ENCODE assay signal across 8 mouse cellular contexts in the genomic region with DNA sequence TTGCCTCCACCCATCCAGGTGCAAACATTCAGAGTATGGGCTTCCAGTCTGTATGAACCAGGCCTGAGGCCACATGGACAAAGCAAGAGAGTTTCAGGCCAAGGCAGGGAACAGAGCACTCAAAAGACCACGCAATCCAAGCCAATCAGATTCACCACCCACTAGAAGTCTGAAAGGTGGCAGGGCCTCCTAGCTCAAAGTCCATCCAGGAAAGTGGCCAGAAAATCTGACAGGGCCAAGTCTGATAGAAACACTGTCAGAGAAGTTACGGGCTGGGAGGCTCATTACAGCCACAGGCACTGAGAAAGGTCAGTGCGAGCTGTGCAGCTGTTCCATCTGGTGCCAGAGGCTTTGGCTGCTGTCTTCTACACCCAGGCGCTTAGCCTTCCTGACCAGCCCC. TPM values are rescaled to one million over a fixed set of nuclear protein-coding genes. Genes with fewer than 3 reads are reported as not detected.
DNase-seq lines count a peak whose midpoint lies in the region; ATAC-seq and TF ChIP-seq lines count a peak whose summit lies in the region.

No protein-coding gene starts in this region.

- H3K9ac ChIP-seq in lung, embryonic 14.5 days: no peak overlapping the region
- H3K9ac ChIP-seq in lung, postnatal 0 days (replicated peaks; ENCODE audit: low read depth): no peak overlapping the region
- H3K9ac ChIP-seq in stomach, postnatal 0 days (ENCODE audit: low read length): peak overlapping the region; percentile 99

- 27% methylated on average over 4 of the region's 4 CpGs for WGBS in lung, embryonic 14.5 days
- WGBS in lung, adult 2 months: 27% methylated on average over 4 of the region's 4 CpGs
- 26% methylated on average over 4 of the region's 4 CpGs for WGBS in lung, postnatal 0 days
- 21% methylated on average over 4 of the region's 4 CpGs for WGBS in stomach, postnatal 0 days

- no peak for ATAC-seq in lung, embryonic 14.5 days (ENCODE audit: insufficient read depth)
- no peak for ATAC-seq in lung, postnatal 0 days
- peak; percentile 69 for ATAC-seq in stomach, postnatal 0 days (ENCODE audit: low FRiP score, low TSS enrichment)

- no peak for TF ChIP-seq CTCF in lung, embryonic 14.5 days (IDR thresholded peaks at IDR 0.05; ENCODE audit: low read depth)
- TF ChIP-seq CTCF in lung, adult 2 months (IDR thresholded peaks at IDR 0.05; ENCODE audit: insufficient read depth, low read length): no peak
- no peak for TF ChIP-seq CTCF in lung, postnatal 0 days (IDR thresholded peaks at IDR 0.05)
- no peak for TF ChIP-seq CTCF in stomach, postnatal 0 days (IDR thresholded peaks at IDR 0.05; ENCODE audit: low read depth)

- DNase-seq in lung, embryonic 14.5 days: no peak
- no peak for DNase-seq in lung, adult 2 months
- DNase-seq in adrenal gland, postnatal 25 days: peak; percentile 8
- DNase-seq in gastrocnemius, postnatal 25 days: peak; percentile 77
- DNase-seq in kidney, adult 11 months: peak; percentile 80
- peak; percentile 31 for DNase-seq in lung, postnatal 0 days (ENCODE audit: low spot score)
- DNase-seq in stomach, postnatal 0 days (ENCODE audit: low spot score): peak; percentile 71
- no peak for DNase-seq in cerebellum, adult 9-11 months

- no peaks in the 10 kb centered on the region for H3K9me3 ChIP-seq in lung, embryonic 14.5 days (ENCODE audit: low read depth, low read length)
- H3K9me3 ChIP-seq in lung, postnatal 0 days (ENCODE audit: low read length): no peaks in the 10 kb centered on the region
- no peaks in the 10 kb centered on the region for H3K9me3 ChIP-seq in stomach, postnatal 0 days (ENCODE audit: control insufficient read depth, low read length)

- peaks cover 6% of the 10 kb centered on the region for H3K4me1 ChIP-seq in lung, embryonic 14.5 days (ENCODE audit: insufficient read depth)
- H3K4me1 ChIP-seq in lung, adult 2 months (ENCODE audit: control insufficient read depth, insufficient read depth, low read length): 0 out of 2 replicates have a peak, but pooled peaks cover 4% of the 10 kb centered on the region
- peaks cover 3% of the 10 kb centered on the region; the same call in 1 of the 2 replicates for H3K4me1 ChIP-seq in lung, postnatal 0 days (ENCODE audit: insufficient read depth, low read depth, low read length)
- H3K4me1 ChIP-seq in stomach, postnatal 0 days (replicated peaks; ENCODE audit: control insufficient read depth, insufficient read depth): peaks cover 3% of the 10 kb centered on the region

- H3K27ac ChIP-seq in lung, embryonic 14.5 days (ENCODE audit: low read depth): peak overlapping the region; percentile 99
- H3K27ac ChIP-seq in lung, postnatal 0 days (ENCODE audit: low read length): peak overlapping the region; percentile 97
- peak overlapping the region; percentile 100 for H3K27ac ChIP-seq in stomach, postnatal 0 days (replicated peaks)

- H3K4me3 ChIP-seq in lung, embryonic 14.5 days (ENCODE audit: low read depth, low read length): peak overlapping the region; percentile 96
- no peak overlapping the region for H3K4me3 ChIP-seq in lung, adult 2 months (replicated peaks; ENCODE audit: extremely low read depth, low read depth, low read length)
- H3K4me3 ChIP-seq in lung, postnatal 0 days (ENCODE audit: low read depth, low read length): 0 out of 2 replicates have a peak overlapping the region, but pooled peaks have one; percentile 98
- H3K4me3 ChIP-seq in stomach, postnatal 0 days (ENCODE audit: low read depth, low read length): peak overlapping the region; percentile 99

- no peaks in the 10 kb centered on the region for H3K36me3 ChIP-seq in lung, embryonic 14.5 days (ENCODE audit: insufficient read depth)
- no peaks in the 10 kb centered on the region for H3K36me3 ChIP-seq in lung, postnatal 0 days (ENCODE audit: insufficient read depth, low read length)
- H3K36me3 ChIP-seq in stomach, postnatal 0 days (ENCODE audit: control insufficient read depth, insufficient read depth, low read length): no peaks in the 10 kb centered on the region

- H3K27me3 ChIP-seq in lung, embryonic 14.5 days (ENCODE audit: insufficient read depth, low read length): no peaks in the 10 kb centered on the region
- H3K27me3 ChIP-seq in lung, postnatal 0 days (replicated peaks; ENCODE audit: insufficient read depth, low read length): no peaks in the 10 kb centered on the region
- H3K27me3 ChIP-seq in stomach, postnatal 0 days (ENCODE audit: control insufficient read depth, insufficient read depth, low read length): no peaks in the 10 kb centered on the region

- no peak for TF ChIP-seq POLR2A in lung, adult 2 months (IDR thresholded peaks at IDR 0.05; ENCODE audit: borderline replicate concordance, extremely low read depth, low read depth, low read length)

- H3K4me2 ChIP-seq in lung, embryonic 14.5 days: peak overlapping the region; percentile 73
- peak overlapping the region; percentile 87 for H3K4me2 ChIP-seq in lung, postnatal 0 days (replicated peaks; ENCODE audit: low read depth, low read length)
- peak overlapping the region; percentile 83 for H3K4me2 ChIP-seq in stomach, postnatal 0 days (replicated peaks; ENCODE audit: low read depth)

- no peak for TF ChIP-seq EP300 in lung, postnatal 0 days (IDR thresholded peaks at IDR 0.05)
- TF ChIP-seq EP300 in stomach, postnatal 0 days (optimal IDR thresholded peaks at IDR 0.05): no peak

RNA-seq across cellular contexts. Expression of a gene that starts 1.2 kb away (rescaled TPM):
- polyA plus RNA-seq in lung, embryonic 14.5 days (2014; fragmentation: Nextera tagmentation; extraction: Ambion mirVana): 17.1 and 18.1 TPM in 2 replicates
- 4.1 and 6.1 TPM in 2 replicates for polyA plus RNA-seq in lung, adult 2 months (2012; rRNA removed)
- total RNA-seq in adrenal gland, postnatal 25 days (2021): 30.9 and 32.5 TPM in 2 replicates
- 10 to 100 TPM; 16.9 to 20.7 TPM for total RNA-seq in gastrocnemius, postnatal 25 days (2021)
- 4.0 and 4.2 TPM in 2 replicates for polyA plus RNA-seq in lung, postnatal 0 days (2015; fragmentation: Nextera tagmentation; extraction: Ambion mirVana)
- 4.5 and 4.9 TPM in 2 replicates for polyA plus RNA-seq in stomach, postnatal 0 days (2015; fragmentation: Nextera tagmentation; extraction: Ambion mirVana)

RNA-seq across cellular contexts. Expression of a gene that starts 38.8 kb away (rescaled TPM):
- polyA plus RNA-seq in lung, embryonic 14.5 days (2014; fragmentation: Nextera tagmentation; extraction: Ambion mirVana): 31.7 and 37.5 TPM in 2 replicates
- 1.3 and 3.8 TPM in 2 replicates for polyA plus RNA-seq in lung, adult 2 months (2012; rRNA removed)
- total RNA-seq in adrenal gland, postnatal 25 days (2021): 10.8 and 11.0 TPM in 2 replicates
- 1 to 10 TPM; 1.2 to 1.9 TPM for total RNA-seq in gastrocnemius, postnatal 25 days (2021)
- 7.6 and 9.1 TPM in 2 replicates for polyA plus RNA-seq in lung, postnatal 0 days (2015; fragmentation: Nextera tagmentation; extraction: Ambion mirVana)
- polyA plus RNA-seq in stomach, postnatal 0 days (2015; fragmentation: Nextera tagmentation; extraction: Ambion mirVana): 9.6 and 10.8 TPM in 2 replicates

Comparison
In these comparisons a context has a peak if more than half of its experiments do, and no peak if none do; other contexts are left out.
1. DNase-seq: peak in adrenal gland, postnatal 25 days (single experiment), gastrocnemius, postnatal 25 days (single experiment), kidney, adult 11 months (single experiment), lung, postnatal 0 days (single experiment) and stomach, postnatal 0 days (single experiment); none in lung, embryonic 14.5 days (single experiment), lung, adult 2 months (single experiment) and cerebellum, adult 9-11 months (single experiment).
2. Peak in every context shown above with its lines, with median percentiles within 50 percentile points of each other: H3K27ac ChIP-seq and H3K4me2 ChIP-seq.